Mouse (Mus musculus): Measurements from ENCODE around the gene Tubb2a. TPM values are rescaled to one million over a fixed set of nuclear protein-coding genes. Genes with fewer than 3 reads are reported as not detected.
"Not testable (repeated sequence)": the region's sequence is repeated elsewhere in the genome, so short reads cannot be mapped to it uniquely, and the experiment has no call there.

Tubb2a gene
- polyA plus RNA-seq, 1 experiment from 2014 or later, result 292 TPM

DNA sequence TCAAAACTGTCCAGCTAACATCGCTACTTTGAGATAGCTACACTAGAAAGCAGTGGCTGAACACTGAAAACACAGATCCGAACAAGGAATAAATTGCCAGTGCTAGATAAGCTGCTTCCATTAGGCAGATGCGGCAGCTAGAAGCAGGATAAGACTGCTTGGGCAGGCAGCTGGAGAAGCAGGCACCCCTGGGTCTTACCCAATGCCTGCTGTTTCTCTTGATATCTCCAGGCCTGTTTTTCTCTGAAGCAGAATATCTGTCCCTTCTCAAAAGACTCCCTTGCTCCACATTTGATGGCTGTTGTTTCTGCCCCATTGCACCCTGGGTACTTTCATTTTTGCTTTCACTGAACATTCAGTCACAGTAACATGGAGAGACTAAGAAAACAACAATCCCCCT, 22.9 kb upstream of the Tubb2a start:
- no peak overlapping the region for H3K27ac ChIP-seq (ENCODE audit: low read depth, low read length)
- H3K36me3 ChIP-seq (ENCODE audit: control insufficient read depth, insufficient read depth), result no peaks in the 10 kb centered on the region
- H3K9ac ChIP-seq (ENCODE audit: low read depth, low read length), result no peak overlapping the region
- H3K27me3 ChIP-seq (replicated peaks; ENCODE audit: control insufficient read depth, insufficient read depth, low read length), result no peaks in the 10 kb centered on the region
- H3K4me2 ChIP-seq (replicated peaks; ENCODE audit: low read depth), result no peak overlapping the region
- no peak for TF ChIP-seq CTCF (IDR thresholded peaks at IDR 0.05; ENCODE audit: low read depth)
- no peaks in the 10 kb centered on the region for H3K9me3 ChIP-seq (ENCODE audit: control insufficient read depth)
- WGBS, result 79% methylated on average over 3 of the region's 3 CpGs
- no peak for ATAC-seq
- H3K4me1 ChIP-seq (replicated peaks; ENCODE audit: control insufficient read depth, insufficient read depth, low read length), result no peaks in the 10 kb centered on the region
- no peak overlapping the region for H3K4me3 ChIP-seq (ENCODE audit: low read depth, low read length)

DNA sequence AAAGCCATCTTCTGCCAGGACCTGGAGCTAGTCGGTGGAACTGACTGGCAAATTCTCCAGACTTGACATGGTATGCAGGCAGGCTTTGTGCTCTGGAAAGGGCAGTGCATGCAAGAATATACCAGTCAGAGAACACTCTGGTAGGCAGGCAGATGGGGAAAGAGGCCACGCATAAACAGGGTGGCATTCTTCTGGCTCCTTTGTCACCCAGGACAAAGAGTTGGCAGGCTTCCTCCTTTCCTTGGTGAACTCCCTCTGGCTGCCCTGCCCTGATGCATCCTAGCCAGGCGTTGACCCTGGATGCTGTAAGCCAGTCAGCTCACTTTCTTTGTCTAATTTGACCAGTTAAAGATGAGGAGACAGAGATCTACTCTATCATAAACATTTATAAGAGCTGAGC, 19.3 kb upstream of the Tubb2a start:
- ATAC-seq, result no peak
- no peak overlapping the region for H3K27ac ChIP-seq (ENCODE audit: low read depth, low read length)
- TF ChIP-seq CTCF (IDR thresholded peaks at IDR 0.05; ENCODE audit: low read depth), result no peak
- no peaks in the 10 kb centered on the region for H3K27me3 ChIP-seq (replicated peaks; ENCODE audit: control insufficient read depth, insufficient read depth, low read length)
- H3K9ac ChIP-seq (ENCODE audit: low read depth, low read length), result no peak overlapping the region
- H3K9me3 ChIP-seq (ENCODE audit: control insufficient read depth), result no peaks in the 10 kb centered on the region
- H3K4me2 ChIP-seq (replicated peaks; ENCODE audit: low read depth), result no peak overlapping the region
- H3K4me3 ChIP-seq (ENCODE audit: low read depth, low read length), result no peak overlapping the region
- H3K4me1 ChIP-seq (replicated peaks; ENCODE audit: control insufficient read depth, insufficient read depth, low read length), result no peaks in the 10 kb centered on the region
- WGBS, result 66% methylated on average over 3 of the region's 3 CpGs
- no peaks in the 10 kb centered on the region for H3K36me3 ChIP-seq (ENCODE audit: control insufficient read depth, insufficient read depth)

DNA sequence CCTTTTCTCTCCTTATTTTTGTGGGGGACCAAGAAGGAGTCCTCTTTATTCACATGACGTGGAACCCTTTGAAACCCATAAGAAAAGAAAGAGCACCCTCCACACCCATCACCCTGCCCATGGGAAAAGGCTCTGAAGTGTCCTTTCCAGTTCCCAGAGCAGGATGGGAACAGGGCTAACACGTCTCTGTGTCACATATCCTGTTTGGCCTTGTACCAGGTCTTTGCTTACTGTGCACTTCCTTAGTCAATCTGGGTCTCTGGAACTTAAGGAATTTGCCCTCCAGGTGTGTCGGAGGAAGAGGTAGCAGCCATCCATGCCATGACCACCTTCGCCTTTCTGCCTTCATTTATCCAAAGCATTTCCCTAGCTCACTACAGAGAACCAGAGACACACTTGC, 18.6 kb upstream of the Tubb2a start:
- Histone ChIP-seq H3K27me3 (replicated peaks; ENCODE audit: control insufficient read depth, insufficient read depth, low read length) (no peaks in the 10 kb centered on the region), H3K4me1 (replicated peaks; ENCODE audit: control insufficient read depth, insufficient read depth, low read length) (no peaks in the 10 kb centered on the region), H3K9ac (ENCODE audit: low read depth, low read length) (no peak overlapping the region), H3K9me3 (ENCODE audit: control insufficient read depth) (no peaks in the 10 kb centered on the region), H3K27ac (ENCODE audit: low read depth, low read length) (no peak overlapping the region), H3K36me3 (ENCODE audit: control insufficient read depth, insufficient read depth) (no peaks in the 10 kb centered on the region), H3K4me3 (ENCODE audit: low read depth, low read length) (no peak overlapping the region), H3K4me2 (replicated peaks; ENCODE audit: low read depth) (no peak overlapping the region)
- TF ChIP-seq CTCF (IDR thresholded peaks at IDR 0.05; ENCODE audit: low read depth), result no peak
- no peak for ATAC-seq
- 62% methylated on average over 4 of the region's 4 CpGs for WGBS

DNA sequence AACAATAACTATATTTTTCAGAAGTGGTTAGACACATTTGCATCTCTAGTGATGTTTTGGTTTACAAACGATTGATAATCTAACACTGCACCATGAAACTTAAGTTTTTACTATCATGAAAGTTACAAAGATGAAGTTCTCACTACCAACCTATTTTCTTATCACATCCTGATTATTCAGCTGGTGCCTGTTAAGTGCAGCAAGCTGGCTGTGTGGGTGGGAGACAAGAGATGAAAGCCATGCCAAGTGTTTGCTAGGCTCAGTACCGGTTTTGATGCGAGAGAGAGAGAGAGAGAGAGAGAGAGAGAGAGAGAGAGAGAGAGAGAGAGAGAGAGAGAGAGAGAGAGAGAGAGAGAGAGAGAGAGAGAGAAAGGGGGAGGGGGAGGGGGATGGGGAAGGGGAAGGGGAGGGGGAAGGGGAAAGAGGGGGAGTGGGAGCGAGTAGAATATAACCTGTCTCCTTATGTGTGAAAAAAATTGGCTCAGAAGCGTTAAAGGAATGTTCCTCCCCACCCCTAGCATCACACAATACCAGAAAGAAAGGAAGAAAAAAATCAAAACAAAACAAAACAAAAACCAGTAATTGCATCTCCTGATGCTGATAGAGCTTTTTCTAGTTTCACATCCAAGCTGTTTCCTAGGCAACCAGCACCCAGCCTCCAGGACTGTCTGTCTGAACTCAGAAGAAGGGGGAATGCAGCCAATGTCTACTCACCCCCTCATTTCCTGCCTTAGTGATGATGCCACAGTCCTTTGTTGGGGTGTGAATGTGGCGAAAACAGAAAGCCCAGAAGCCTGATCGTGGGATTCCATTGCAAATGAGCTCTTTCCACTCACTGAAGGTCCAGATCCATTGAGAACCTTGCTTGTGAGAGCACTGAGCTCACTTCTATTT, 18.0 kb upstream of the Tubb2a start:
- Histone ChIP-seq H3K27ac (ENCODE audit: low read depth, low read length) (no peak overlapping the region), H3K4me1 (replicated peaks; ENCODE audit: control insufficient read depth, insufficient read depth, low read length) (no peaks in the 10 kb centered on the region), H3K4me2 (replicated peaks; ENCODE audit: low read depth) (no peak overlapping the region), H3K9me3 (ENCODE audit: control insufficient read depth) (no peaks in the 10 kb centered on the region), H3K4me3 (ENCODE audit: low read depth, low read length) (no peak overlapping the region), H3K36me3 (ENCODE audit: control insufficient read depth, insufficient read depth) (no peaks in the 10 kb centered on the region), H3K9ac (ENCODE audit: low read depth, low read length) (no peak overlapping the region), H3K27me3 (replicated peaks; ENCODE audit: control insufficient read depth, insufficient read depth, low read length) (no peaks in the 10 kb centered on the region)
- WGBS, result 54% methylated on average over 7 of the region's 7 CpGs
- no peak for TF ChIP-seq CTCF (IDR thresholded peaks at IDR 0.05; ENCODE audit: low read depth)
- ATAC-seq, result no peak

DNA sequence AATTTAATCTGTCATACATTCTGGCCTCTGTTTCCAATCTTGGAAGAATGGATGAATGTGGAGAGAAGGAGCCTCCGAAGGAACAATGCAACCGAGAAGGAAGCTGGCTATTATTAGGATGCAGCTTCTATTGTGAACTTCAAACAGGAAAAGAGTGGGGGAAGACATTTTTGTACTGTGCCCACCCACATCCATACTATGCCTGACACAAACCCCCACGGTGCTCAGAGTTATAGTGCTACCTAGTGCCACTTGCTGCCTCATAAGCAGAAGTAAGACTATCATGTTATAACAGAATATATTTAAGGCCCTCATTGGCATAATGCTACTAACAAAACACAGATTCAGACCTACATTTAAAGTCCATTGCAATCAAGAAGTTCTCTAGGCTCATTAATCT, 11.6 kb upstream of the Tubb2a start:
- no peak for ATAC-seq
- Histone ChIP-seq H3K4me1 (replicated peaks; ENCODE audit: control insufficient read depth, insufficient read depth, low read length) (no peaks in the 10 kb centered on the region), H3K36me3 (ENCODE audit: control insufficient read depth, insufficient read depth) (no peaks in the 10 kb centered on the region), H3K9ac (ENCODE audit: low read depth, low read length) (no peak overlapping the region), H3K4me2 (replicated peaks; ENCODE audit: low read depth) (no peak overlapping the region), H3K4me3 (ENCODE audit: low read depth, low read length) (no peak overlapping the region), H3K27me3 (replicated peaks; ENCODE audit: control insufficient read depth, insufficient read depth, low read length) (no peaks in the 10 kb centered on the region), H3K27ac (ENCODE audit: low read depth, low read length) (no peak overlapping the region), H3K9me3 (ENCODE audit: control insufficient read depth) (no peaks in the 10 kb centered on the region)
- WGBS, result 58% methylated on average over 3 of the region's 3 CpGs
- TF ChIP-seq CTCF (IDR thresholded peaks at IDR 0.05; ENCODE audit: low read depth), result no peak

DNA sequence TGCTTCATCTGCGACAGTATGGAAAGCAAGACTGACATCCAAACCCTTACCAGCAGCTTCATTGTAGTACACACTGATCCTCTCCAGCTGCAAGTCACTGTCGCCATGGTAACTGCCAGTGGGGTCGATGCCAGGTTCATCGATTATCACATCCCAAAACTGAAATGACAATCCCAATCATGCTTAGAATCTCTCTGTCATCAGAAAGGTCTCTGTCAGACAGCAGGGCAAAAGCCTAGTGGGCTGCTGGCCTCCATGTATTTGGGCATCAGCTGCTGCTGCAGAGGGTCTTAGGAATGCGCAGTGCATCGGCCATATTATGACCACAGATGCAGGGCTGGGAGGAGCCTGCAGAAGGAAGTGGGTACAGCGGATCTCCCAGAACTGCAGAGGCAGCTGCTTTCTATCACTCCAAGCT, 11.1 kb upstream of the Tubb2a start:
- no peaks in the 10 kb centered on the region for H3K9me3 ChIP-seq (ENCODE audit: control insufficient read depth)
- no peak overlapping the region for H3K27ac ChIP-seq (ENCODE audit: low read depth, low read length)
- no peaks in the 10 kb centered on the region for H3K36me3 ChIP-seq (ENCODE audit: control insufficient read depth, insufficient read depth)
- no peak overlapping the region for H3K4me2 ChIP-seq (replicated peaks; ENCODE audit: low read depth)
- H3K9ac ChIP-seq (ENCODE audit: low read depth, low read length), result no peak overlapping the region
- no peak overlapping the region for H3K4me3 ChIP-seq (ENCODE audit: low read depth, low read length)
- H3K4me1 ChIP-seq (replicated peaks; ENCODE audit: control insufficient read depth, insufficient read depth, low read length), result no peaks in the 10 kb centered on the region; the same call in 1 of the 2 replicates
- H3K27me3 ChIP-seq (replicated peaks; ENCODE audit: control insufficient read depth, insufficient read depth, low read length), result no peaks in the 10 kb centered on the region
- 45% methylated on average over 7 of the region's 7 CpGs for WGBS
- no peak for TF ChIP-seq CTCF (IDR thresholded peaks at IDR 0.05; ENCODE audit: low read depth)
- no peak for ATAC-seq

DNA sequence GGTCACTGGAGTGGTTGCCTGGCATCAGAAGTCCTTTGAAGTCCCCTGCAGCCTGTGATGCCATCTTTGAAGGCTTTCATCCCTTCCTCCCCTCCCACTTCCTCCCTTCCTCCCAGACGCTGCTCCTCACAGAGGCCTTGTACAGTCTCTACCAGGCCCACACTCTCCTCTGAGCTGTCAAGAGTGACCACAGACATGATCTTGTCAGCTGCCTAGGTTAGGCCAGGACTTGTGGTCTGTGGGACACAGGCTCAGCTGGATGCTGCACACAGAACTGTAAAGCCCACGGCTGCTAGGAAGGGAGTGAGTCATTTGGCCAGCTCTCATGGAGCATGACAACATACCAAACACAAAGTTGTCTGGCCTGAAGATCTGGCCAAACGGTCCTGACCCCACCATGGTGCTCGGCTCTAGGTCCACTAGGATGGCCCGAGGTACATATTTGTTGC, 10.4 kb upstream of the Tubb2a start:
- H3K9ac ChIP-seq (ENCODE audit: low read depth, low read length); H3K36me3 ChIP-seq (ENCODE audit: control insufficient read depth, insufficient read depth); H3K4me3 ChIP-seq (ENCODE audit: low read depth, low read length); H3K27me3 ChIP-seq (replicated peaks; ENCODE audit: control insufficient read depth, insufficient read depth, low read length); H3K4me1 ChIP-seq (replicated peaks; ENCODE audit: control insufficient read depth, insufficient read depth, low read length); H3K4me2 ChIP-seq (replicated peaks; ENCODE audit: low read depth); H3K9me3 ChIP-seq (ENCODE audit: control insufficient read depth); H3K27ac ChIP-seq (ENCODE audit: low read depth, low read length); ATAC-seq: not testable (repeated sequence)
- 67% methylated on average over 5 of the region's 5 CpGs for WGBS
